Mouse (Mus musculus) C2C12 (cell line): ENCODE measurements around the gene Mfsd5. TPM values are rescaled to one million over a fixed set of nuclear protein-coding genes. Genes with fewer than 3 reads are reported as not detected.

ENCODE experiments used
- H3K27me3 ChIP-seq: one replicate; pipeline ENCODE4 v1.6.1; 2011; ENCODE audit not compliant: control insufficient read depth, insufficient read depth, insufficient read length
- H3K36me3 ChIP-seq: one replicate; pipeline ENCODE4 v1.6.1; 2011; ENCODE audit not compliant: control insufficient read depth, insufficient read depth
- H3K4me3 ChIP-seq: one replicate; pipeline ENCODE4 v1.5.1; 2011; ENCODE audit warnings: mild to moderate bottlenecking, control low read depth; ENCODE audit not compliant: poor library complexity, insufficient read depth, severe bottlenecking
- H3K79me2 ChIP-seq: one replicate; pipeline ENCODE4 v1.6.1; 2011; ENCODE audit not compliant: control insufficient read depth, insufficient read depth
- H3K79me3 ChIP-seq: one replicate; pipeline ENCODE4 v1.6.1; 2011; ENCODE audit warnings: low read depth, control low read depth
- H3ac ChIP-seq: one replicate; pipeline ENCODE3; 2011; ENCODE audit warnings: low read depth; ENCODE audit not compliant: control insufficient read depth, insufficient read length
- CEBPB ChIP-seq: IDR thresholded peaks from one replicate; pipeline ENCODE4 v1.6.1; 2011; ENCODE audit warnings: low read depth, mild to moderate bottlenecking, control low read depth, moderate library complexity
- CTCF ChIP-seq: IDR thresholded peaks from one replicate; pipeline ENCODE4 v1.5.1; 2011; ENCODE audit not compliant: control insufficient read depth, insufficient read depth, insufficient read length
- FOSL1 ChIP-seq: IDR thresholded peaks from one replicate; pipeline ENCODE4 v1.8.0; 2011; ENCODE audit warnings: mild to moderate bottlenecking, low read length; ENCODE audit not compliant: poor library complexity, insufficient read depth, severe bottlenecking
- MAX ChIP-seq: IDR thresholded peaks from one replicate; pipeline ENCODE4 v1.6.1; 2011; ENCODE audit warnings: mild to moderate bottlenecking, control low read depth
- MYOD1 ChIP-seq: IDR thresholded peaks from one replicate; pipeline ENCODE4 v1.6.1; 2011; ENCODE audit warnings: low read depth; ENCODE audit not compliant: control insufficient read depth, insufficient read length
- MYOG ChIP-seq: IDR thresholded peaks from one replicate; pipeline ENCODE4 v1.6.1; 2011; ENCODE audit not compliant: control insufficient read depth, insufficient read length; ENCODE audit errors: extremely low read depth
- USF1 ChIP-seq: IDR thresholded peaks from one replicate; pipeline ENCODE4 v1.6.1; 2011; ENCODE audit warnings: low read depth, mild to moderate bottlenecking, control low read depth, moderate library complexity
- polyA plus RNA-seq: library from polyadenylated mRNA; unstranded; fragments of >200 nt; fragmentation: generic; extraction: Trizol; gene quantifications from one replicate; pipeline ENCODE4 v1.2.1, GENCODE M21; 2012; ENCODE audit warnings: missing spikeins

The Mfsd5 gene
- polyA plus RNA-seq, 1 experiment: 126 TPM

- H3K27me3 ChIP-seq: no peaks in the 10 kb centered on the region
- H3K79me3 ChIP-seq: peaks cover 25% of the 10 kb centered on the region
- no peak overlapping the region for H3K4me3 ChIP-seq
- H3ac ChIP-seq: no peak overlapping the region
- peaks cover 20% of the 10 kb centered on the region for H3K36me3 ChIP-seq
- peaks cover 28% of the 10 kb centered on the region for H3K79me2 ChIP-seq
- TF ChIP-seq MYOG: no peak
- TF ChIP-seq MAX: no peak
- no peak for TF ChIP-seq FOSL1
- no peak for TF ChIP-seq CEBPB
- no peak for TF ChIP-seq MYOD1
Measured at GRCm38 (mm10) chr15:102283648-102284047, 4.4 kb downstream of the Mfsd5 start.

- H3K27me3 ChIP-seq: no peaks in the 10 kb centered on the region
- H3K79me3 ChIP-seq: no peaks in the 10 kb centered on the region
- no peaks in the 10 kb centered on the region for H3K79me2 ChIP-seq
- H3K4me3 ChIP-seq: no peak overlapping the region
- no peaks in the 10 kb centered on the region for H3K36me3 ChIP-seq
- no peak for TF ChIP-seq MAX
- no peak for TF ChIP-seq MYOD1
- no peak for TF ChIP-seq FOSL1
- TF ChIP-seq CTCF: peak; percentile 2
- TF ChIP-seq CEBPB: no peak
- TF ChIP-seq MYOG: no peak
- TF ChIP-seq USF1: no peak
- H3ac ChIP-seq: no peak overlapping the region
Measured at GRCm38 (mm10) chr15:102287395-102287794, 8.1 kb downstream of the Mfsd5 start.

- peaks cover 47% of the 10 kb centered on the region for H3K79me2 ChIP-seq
- H3K36me3 ChIP-seq: peaks cover 31% of the 10 kb centered on the region
- TF ChIP-seq MYOG (no peak), CTCF (no peak), MYOD1 (no peak), MAX (peak; percentile 100), USF1 (peak; percentile 100), FOSL1 (no peak), CEBPB (no peak)
- peak within 1 kb of the TSS; percentile 92 for H3ac ChIP-seq
- H3K27me3 ChIP-seq: no peaks in the 10 kb centered on the region
- peaks cover 19% of the 10 kb centered on the region for H3K79me3 ChIP-seq
- H3K4me3 ChIP-seq: peak within 1 kb of the TSS; percentile 98
Measured at GRCm38 (mm10) chr15:102295633-102296367, 16.5 kb downstream of the Mfsd5 start, which contains the start of gene Espl1. TSS of gene Espl1 (plus strand) at chr15:102296266.

- H3K4me3 ChIP-seq: peak overlapping the region; percentile 98
Measured at GRCm38 (mm10) chr15:102296368-102297006, 17.2 kb downstream of the Mfsd5 start.

GRCm38 (mm10) chr15:102302542-102302941, 23.3 kb downstream of the Mfsd5 start:
- no peak for TF ChIP-seq FOSL1
- no peak for TF ChIP-seq MYOD1
- TF ChIP-seq MYOG: no peak
- TF ChIP-seq CTCF: no peak
- no peak for TF ChIP-seq MAX
- TF ChIP-seq USF1: no peak
- no peak for TF ChIP-seq CEBPB
- H3K36me3 ChIP-seq: peaks cover 94% of the 10 kb centered on the region

More at GRCm38 (mm10) chr15:102296368-102297006, 17.2 kb downstream of the Mfsd5 start:
- H3K79me2 ChIP-seq: peaks cover 54% of the 10 kb centered on the region
- peaks cover 37% of the 10 kb centered on the region for H3K36me3 ChIP-seq
- peak overlapping the region; percentile 92 for H3ac ChIP-seq
- no peaks in the 10 kb centered on the region for H3K27me3 ChIP-seq
- TF ChIP-seq CEBPB (no peak), FOSL1 (no peak), USF1 (no peak), MYOD1 (no peak), MYOG (no peak), CTCF (no peak), MAX (no peak)
- H3K79me3 ChIP-seq: peaks cover 19% of the 10 kb centered on the region

More at GRCm38 (mm10) chr15:102302542-102302941, 23.3 kb downstream of the Mfsd5 start:
- Histone ChIP-seq H3K27me3 (no peaks in the 10 kb centered on the region), H3K4me3 (no peak overlapping the region), H3ac (no peak overlapping the region), H3K79me2 (peaks cover 40% of the 10 kb centered on the region), H3K79me3 (peaks cover 6% of the 10 kb centered on the region)
